Mouse (Mus musculus) MEL-GATA-1-ER (cell line): Measurements from ENCODE around the gene U2surp.

Experiments used
- DNase-seq: peaks from one replicate; pipeline ENCODE4 v3.0.0-alpha.2; 2012; ENCODE audit warnings: low read depth; ENCODE audit errors: extremely low read depth

U2surp gene

DNA sequence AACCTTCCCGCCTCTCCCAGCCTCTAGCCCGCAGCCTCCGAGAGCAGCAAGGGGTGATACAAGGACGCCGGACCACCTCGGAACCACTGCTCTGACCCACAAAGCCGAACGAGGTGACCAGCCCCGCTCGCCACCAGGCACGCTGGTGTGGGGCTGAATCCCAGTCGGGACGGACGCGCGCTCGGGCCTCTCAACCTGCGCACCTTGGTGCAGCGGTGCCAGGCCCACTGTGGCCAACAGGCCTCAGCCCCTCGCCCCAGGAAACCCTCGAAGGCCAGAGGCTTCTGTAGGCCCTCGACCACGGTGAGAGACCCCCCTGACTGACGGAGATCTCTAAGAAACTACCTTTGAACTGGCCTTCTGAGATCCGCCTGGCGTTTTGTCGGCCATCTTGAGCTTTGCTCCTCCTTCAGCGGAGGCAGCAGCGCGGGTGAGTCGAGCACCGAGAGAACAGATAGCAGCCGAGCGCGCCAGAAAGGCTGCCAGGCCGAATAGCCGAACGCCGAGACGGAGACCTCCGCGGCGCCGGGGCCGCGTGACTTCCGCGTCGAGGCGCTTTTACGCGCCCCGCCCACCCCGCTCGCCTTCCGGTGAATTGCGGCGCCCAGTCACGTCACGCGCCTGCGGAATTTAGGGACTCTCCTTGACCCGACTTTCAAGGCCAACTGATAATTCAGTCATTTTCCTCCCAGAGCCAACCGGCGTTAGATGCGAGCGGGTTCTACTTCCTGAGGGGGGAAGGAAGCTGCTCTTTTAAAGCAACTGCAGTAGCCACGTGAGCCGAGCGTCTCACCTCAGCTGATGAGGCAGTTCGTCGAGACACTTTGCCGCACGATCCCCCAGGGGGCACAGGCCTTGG lies at the start of gene U2surp:
TSS of gene U2surp (minus strand) at position 525 of the 859 bp plus-strand sequence.
- DNase-seq: peak; percentile 95

GRCm38 (mm10) chr9:95559936-95560735 lies 48.3 kb upstream of the U2surp start:
- DNase-seq: no peak

DNA sequence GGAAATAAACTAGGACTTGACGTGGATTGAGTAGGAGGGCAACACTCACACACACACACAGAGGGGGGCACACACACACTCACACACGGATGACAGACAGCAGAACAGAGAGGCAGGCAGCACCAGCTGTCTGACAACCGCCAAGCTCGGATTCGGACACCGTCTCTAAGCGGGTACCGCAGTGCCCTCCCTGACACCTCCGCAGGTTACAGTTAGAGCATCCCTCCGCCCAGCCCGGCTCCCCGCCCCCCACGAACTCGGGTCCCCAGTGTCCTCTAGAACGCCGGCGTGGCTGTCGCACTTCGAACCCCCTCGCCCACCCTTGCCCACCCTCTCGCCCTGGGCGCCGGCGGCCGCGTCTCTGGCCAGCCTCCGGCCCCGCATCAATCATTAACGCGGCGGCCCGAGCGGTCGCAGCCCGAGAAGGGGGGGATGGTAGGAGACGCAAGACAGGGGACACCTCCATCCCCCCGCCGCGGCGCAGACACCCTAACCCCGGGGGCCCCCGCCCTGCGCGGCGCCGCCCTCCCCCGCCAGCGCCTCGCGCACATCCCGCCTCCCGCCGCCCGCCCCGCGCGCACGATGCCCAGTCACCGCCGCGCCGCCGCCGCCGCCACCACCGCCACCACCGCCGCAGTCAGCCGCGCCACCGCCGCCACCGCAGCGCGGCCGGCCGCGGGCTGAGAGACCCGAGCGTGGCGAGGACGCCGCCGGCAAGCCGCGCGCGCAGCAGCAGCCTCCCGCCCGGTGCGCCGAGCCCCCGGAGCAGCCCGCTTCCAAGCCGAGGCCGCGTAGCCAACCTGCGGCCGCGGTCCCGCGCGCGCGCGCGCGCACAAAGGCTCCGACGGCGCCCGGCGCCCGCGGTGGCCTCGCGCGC lies 47.5 kb upstream of the U2surp start, which contains the start of gene Paqr9:
TSS of gene Paqr9 (plus strand) at position 599 of the 877 bp plus-strand sequence.
- no peak for DNase-seq

GRCm38 (mm10) chr9:95558726-95559058 lies 46.9 kb upstream of the U2surp start:
- DNase-seq: no peak

GRCm38 (mm10) chr9:95557722-95558121 lies 45.9 kb upstream of the U2surp start:
- DNase-seq: no peak

GRCm38 (mm10) chr9:95556067-95556512 lies 44.3 kb upstream of the U2surp start:
- peak; percentile 82 for DNase-seq

GRCm38 (mm10) chr9:95555233-95555740 lies 43.5 kb upstream of the U2surp start:
- DNase-seq: peak; percentile 64

GRCm38 (mm10) chr9:95554231-95555221 lies 42.7 kb upstream of the U2surp start:
- DNase-seq: peak; percentile 99

GRCm38 (mm10) chr9:95552175-95552705 lies 40.4 kb upstream of the U2surp start:
- no peak for DNase-seq

- DNase-seq: peak; percentile 79
Measured at GRCm38 (mm10) chr9:95550856-95551774, 39.3 kb upstream of the U2surp start.

DNA sequence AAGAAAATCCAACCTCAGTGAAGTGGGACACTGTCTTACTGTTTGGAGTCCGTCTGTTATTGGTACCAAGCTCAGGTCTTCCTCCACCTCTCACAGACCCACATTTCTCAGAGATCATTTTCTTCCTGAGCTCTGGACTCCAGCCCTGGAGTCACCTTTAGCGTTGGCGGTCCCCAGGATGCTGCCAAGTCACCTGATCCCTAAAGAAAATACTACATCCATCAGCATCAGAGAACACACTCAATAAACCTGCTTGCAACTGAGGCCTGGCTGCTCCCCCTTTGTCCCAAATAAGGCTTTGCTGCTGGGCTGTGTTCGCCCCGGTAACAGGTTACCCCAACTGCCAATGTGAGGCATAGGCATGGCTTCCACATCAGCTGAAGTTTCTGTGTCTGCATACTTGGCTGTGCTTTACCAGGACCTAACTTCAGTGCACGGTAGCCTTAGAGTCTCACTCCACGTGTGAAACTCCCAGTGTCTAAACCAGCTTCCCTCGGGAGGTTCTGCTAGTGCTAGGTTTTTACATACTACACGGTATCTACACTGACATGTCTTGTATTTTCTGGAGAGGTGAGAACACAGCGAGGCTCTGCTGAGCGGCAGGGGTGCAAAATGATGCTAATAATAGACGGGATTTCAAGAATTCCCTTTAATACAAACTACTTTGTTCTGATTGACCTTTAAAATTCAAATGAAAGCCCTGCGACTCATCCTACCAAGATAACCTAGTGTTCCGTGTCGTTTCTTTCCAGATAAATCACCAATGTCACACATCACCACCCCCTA lies 38.0 kb upstream of the U2surp start:
- DNase-seq: no peak

DNA sequence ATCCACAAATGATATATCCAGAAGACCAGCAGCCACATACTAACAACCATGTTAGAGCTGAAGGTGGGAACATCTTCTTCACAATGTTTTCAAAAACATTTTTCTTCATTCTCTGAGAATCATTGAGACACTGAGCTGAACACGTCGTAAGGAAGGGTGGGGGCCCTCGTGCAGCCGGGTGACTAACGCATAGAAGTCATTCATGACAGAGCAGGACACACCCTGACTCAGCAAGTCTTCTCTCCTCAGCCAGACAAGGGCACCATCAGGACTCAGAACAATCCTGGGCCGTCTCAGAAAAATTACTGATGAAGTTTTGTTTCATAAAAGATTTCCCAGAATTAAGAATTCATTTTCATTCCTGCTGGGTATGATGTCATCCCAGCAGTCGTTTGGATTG lies 34.9 kb upstream of the U2surp start:
- no peak for DNase-seq

GRCm38 (mm10) chr9:95544598-95544997 lies 32.8 kb upstream of the U2surp start:
- DNase-seq: no peak

DNA sequence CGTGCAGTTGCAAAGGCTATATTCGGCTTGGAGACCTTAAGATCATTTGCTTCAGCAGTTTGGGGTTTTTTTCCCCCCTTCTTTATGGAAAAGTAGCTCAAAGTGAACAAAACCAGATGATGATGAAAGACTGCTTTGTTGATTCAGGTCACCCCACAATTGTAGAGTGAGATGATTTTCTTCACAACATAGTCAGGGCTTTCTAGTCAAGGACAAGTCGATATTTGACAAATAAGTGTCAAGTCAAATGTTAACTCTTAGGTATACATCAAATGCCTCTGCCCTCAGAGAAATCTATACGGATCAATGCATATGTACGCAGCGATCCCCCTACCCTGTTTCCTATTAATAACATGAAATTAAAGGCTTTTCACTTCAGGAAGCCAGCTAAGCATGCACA lies 30.7 kb upstream of the U2surp start:
- DNase-seq: no peak

- DNase-seq: no peak
Measured at GRCm38 (mm10) chr9:95541650-95542432, 30.0 kb upstream of the U2surp start.

GRCm38 (mm10) chr9:95541208-95541607 lies 29.4 kb upstream of the U2surp start:
- no peak for DNase-seq

DNA sequence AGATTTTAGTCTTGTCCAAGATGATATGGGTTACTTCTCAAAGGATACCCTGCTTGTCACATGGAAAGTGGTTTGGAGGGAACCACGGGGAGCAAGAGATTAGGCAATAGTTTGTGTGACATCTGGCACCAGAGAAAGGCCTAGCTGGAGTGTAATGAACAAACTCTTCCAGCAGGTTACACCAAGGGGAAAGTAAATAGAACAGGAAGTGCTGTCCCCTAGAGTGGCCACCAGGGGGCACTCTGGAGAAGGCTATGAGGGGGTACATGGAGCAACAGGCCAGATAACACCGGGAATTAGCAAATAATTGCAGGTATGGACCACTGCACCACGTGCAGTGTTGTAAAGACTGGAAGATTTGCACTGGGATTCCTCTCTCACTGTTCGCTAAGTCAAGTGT lies 28.7 kb upstream of the U2surp start:
- DNase-seq: no peak
